Mouse (Mus musculus) ES-Bruce4 (cell line): ENCODE data around the gene Alox5ap. TPM values are rescaled to one million over a fixed set of nuclear protein-coding genes. Genes with fewer than 3 reads are reported as not detected.

ENCODE experiments used
- H3K27ac ChIP-seq: 2 replicates; pipeline ENCODE4 v1.5.1; 2012; ENCODE audit warnings: low read length, inconsistent platforms; ENCODE audit not compliant: insufficient read depth
- H3K27me3 ChIP-seq: 2 replicates; pipeline ENCODE4 v1.6.1; 2012; ENCODE audit warnings: mild to moderate bottlenecking, low read length, inconsistent platforms; ENCODE audit not compliant: control insufficient read depth, poor library complexity, insufficient read depth, severe bottlenecking
- H3K36me3 ChIP-seq: 2 replicates; pipeline ENCODE4 v1.6.1; 2012; ENCODE audit warnings: inconsistent platforms, mild to moderate bottlenecking, low read length, moderate library complexity; ENCODE audit not compliant: control insufficient read depth, poor library complexity, insufficient read depth, severe bottlenecking
- H3K4me1 ChIP-seq: one replicate; pipeline ENCODE4 v1.8.1; 2011; ENCODE audit warnings: low read length; ENCODE audit not compliant: control insufficient read depth, insufficient read depth
- H3K4me3 ChIP-seq: 2 replicates; pipeline ENCODE4 v1.5.1; 2011; ENCODE audit warnings: low read depth, mild to moderate bottlenecking, low read length
- H3K9ac ChIP-seq: 2 replicates; pipeline ENCODE4 v1.6.1; 2012; ENCODE audit warnings: low read depth, mild to moderate bottlenecking, inconsistent platforms; ENCODE audit not compliant: poor library complexity, severe bottlenecking
- H3K9me3 ChIP-seq: replicated peaks from 2 replicates; pipeline ENCODE4 v1.6.1; 2012; ENCODE audit warnings: mild to moderate bottlenecking, low read length, inconsistent platforms; ENCODE audit not compliant: control insufficient read depth, poor library complexity, insufficient read depth, severe bottlenecking
- CTCF ChIP-seq: IDR thresholded peaks from one replicate; pipeline ENCODE4 v1.8.1; 2011; ENCODE audit warnings: low read depth, low read length
- EP300 ChIP-seq: IDR thresholded peaks from 2 replicates; pipeline ENCODE4 v1.6.1; 2011; ENCODE audit warnings: low read depth, low read length; ENCODE audit not compliant: insufficient read depth
- POLR2A ChIP-seq: IDR thresholded peaks from one replicate; pipeline ENCODE4 v1.8.1; 2011; ENCODE audit warnings: low read length; ENCODE audit not compliant: insufficient read depth
- polyA plus RNA-seq: library from polyadenylated mRNA; stranded (reverse); fragments of >200 nt; gene quantifications from 2 replicates; pipeline ENCODE4 v1.2.4, GENCODE M21; 2011; ENCODE audit warnings: low read depth; ENCODE audit not compliant: missing spikeins, insufficient read depth, insufficient read length

The Alox5ap gene
- polyA plus RNA-seq, 1 experiment, result 1.2 TPM

- no peaks in the 10 kb centered on the region for H3K27me3 ChIP-seq
- no peak overlapping the region for H3K4me3 ChIP-seq
- no peak overlapping the region for H3K9ac ChIP-seq
- no peaks in the 10 kb centered on the region for H3K36me3 ChIP-seq
- H3K9me3 ChIP-seq, result no peaks in the 10 kb centered on the region
- H3K27ac ChIP-seq, result no peak overlapping the region
- H3K4me1 ChIP-seq, result no peaks in the 10 kb centered on the region
- TF ChIP-seq POLR2A (no peak), CTCF (no peak), EP300 (no peak)
These were observed 2.2 kb downstream of the Alox5ap start for GRCm38 (mm10) chr5:149266761-149267221.

- Histone ChIP-seq H3K36me3 (no peaks in the 10 kb centered on the region), H3K4me1 (no peaks in the 10 kb centered on the region), H3K27ac (no peak overlapping the region), H3K27me3 (no peaks in the 10 kb centered on the region), H3K9ac (no peak overlapping the region), H3K4me3 (no peak overlapping the region), H3K9me3 (no peaks in the 10 kb centered on the region)
- no peak for TF ChIP-seq CTCF
- TF ChIP-seq EP300, result no peak
- TF ChIP-seq POLR2A, result no peak
These were observed 2.9 kb downstream of the Alox5ap start for GRCm38 (mm10) chr5:149267493-149267892.

DNA sequence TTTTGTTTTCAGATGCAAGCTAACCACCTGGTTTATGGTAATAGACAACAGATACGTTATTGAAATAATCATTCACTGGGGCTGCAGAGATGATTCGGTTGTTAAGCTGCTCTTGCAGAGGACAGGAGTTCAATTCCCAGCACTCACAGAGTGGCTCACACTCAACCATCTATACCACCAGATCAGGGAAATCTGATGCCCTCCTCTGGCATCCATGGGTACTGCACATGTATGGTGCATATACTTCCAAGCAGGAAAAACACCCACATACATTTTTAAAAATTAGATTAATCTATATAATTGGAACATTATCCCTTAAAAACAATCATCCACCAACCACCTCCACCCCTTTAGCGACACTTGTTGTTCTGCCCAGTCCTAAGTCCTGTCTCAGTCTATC lies 6.7 kb downstream of the Alox5ap start:
- no peak for TF ChIP-seq CTCF
- TF ChIP-seq EP300, result no peak
- TF ChIP-seq POLR2A, result no peak
- H3K9ac ChIP-seq, result no peak overlapping the region
- no peaks in the 10 kb centered on the region for H3K9me3 ChIP-seq
- H3K4me1 ChIP-seq, result no peaks in the 10 kb centered on the region
- H3K36me3 ChIP-seq, result no peaks in the 10 kb centered on the region
- H3K27ac ChIP-seq, result no peak overlapping the region
- H3K4me3 ChIP-seq, result no peak overlapping the region
- H3K27me3 ChIP-seq, result no peaks in the 10 kb centered on the region

DNA sequence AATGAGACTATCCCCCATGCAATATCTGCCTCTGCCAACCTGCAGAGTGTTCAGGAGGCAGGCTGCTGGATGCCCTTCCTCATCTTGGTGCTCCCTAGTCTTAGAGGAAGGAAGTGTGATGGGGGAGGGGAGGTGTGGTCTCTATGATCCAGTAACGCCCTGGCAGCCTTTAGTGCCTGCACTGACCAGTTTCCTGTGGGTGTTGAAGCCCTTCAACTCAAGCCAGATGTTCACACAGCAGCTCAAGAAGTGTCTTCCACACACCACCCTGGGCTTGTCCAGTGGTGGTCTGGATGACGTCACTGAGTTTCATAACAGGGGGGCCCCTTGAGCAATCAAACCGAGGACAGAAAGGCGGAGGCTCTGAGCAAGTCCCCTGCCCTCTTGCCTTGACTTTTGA lies 8.0 kb downstream of the Alox5ap start:
- Histone ChIP-seq H3K9ac (no peak overlapping the region), H3K36me3 (no peaks in the 10 kb centered on the region), H3K27me3 (no peaks in the 10 kb centered on the region), H3K4me3 (no peak overlapping the region), H3K9me3 (no peaks in the 10 kb centered on the region), H3K4me1 (no peaks in the 10 kb centered on the region), H3K27ac (no peak overlapping the region)
- TF ChIP-seq CTCF (no peak), EP300 (no peak), POLR2A (no peak)

GRCm38 (mm10) chr5:149274390-149275104 lies 10.0 kb downstream of the Alox5ap start:
- Histone ChIP-seq H3K27me3 (no peaks in the 10 kb centered on the region), H3K4me1 (no peaks in the 10 kb centered on the region), H3K9ac (no peak overlapping the region), H3K9me3 (no peaks in the 10 kb centered on the region), H3K36me3 (no peaks in the 10 kb centered on the region), H3K4me3 (no peak overlapping the region), H3K27ac (no peak overlapping the region)
- no peak for TF ChIP-seq POLR2A

- TF ChIP-seq EP300 (no peak), CTCF (peak; percentile 30)
- no peak overlapping the region for H3K27ac ChIP-seq
- H3K9ac ChIP-seq, result no peak overlapping the region
- H3K9me3 ChIP-seq, result no peaks in the 10 kb centered on the region
- H3K27me3 ChIP-seq, result no peaks in the 10 kb centered on the region
- no peak overlapping the region for H3K4me3 ChIP-seq
- H3K4me1 ChIP-seq, result no peaks in the 10 kb centered on the region
- no peaks in the 10 kb centered on the region for H3K36me3 ChIP-seq
These were observed 10.5 kb downstream of the Alox5ap start for GRCm38 (mm10) chr5:149275105-149275494.
